Mouse (Mus musculus): ENCODE results near the gene Bcl3.

Bcl3 gene

DNA sequence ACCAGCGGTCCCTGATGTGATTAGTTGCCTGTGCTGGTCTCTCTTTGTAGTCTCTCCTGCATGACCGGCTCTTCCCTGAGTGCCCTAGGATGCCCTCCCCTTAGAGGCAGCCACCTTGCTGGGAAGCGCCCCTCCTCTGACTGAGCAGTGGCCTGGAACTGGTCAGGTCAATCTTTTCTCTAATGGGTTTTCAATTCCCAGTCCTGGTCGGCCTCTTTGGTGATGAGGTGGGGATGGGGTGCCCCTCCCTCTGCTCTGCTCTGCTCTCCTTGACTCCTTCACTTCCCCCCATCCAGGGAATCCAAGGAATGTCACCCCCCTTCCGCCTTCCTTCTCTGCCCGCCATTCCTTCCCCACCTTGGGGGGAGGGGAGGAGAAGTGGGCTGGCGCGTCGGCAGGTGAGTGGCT is 51.6 kb downstream of the Bcl3 start, which contains the start of gene Bcam:
Gene Bcam (minus strand): TSS at position 33 of the 408 bp plus-strand sequence.
- no peak for DNase-seq (ENCODE audit: extremely low read depth, insufficient read length, low spot score)

DNA sequence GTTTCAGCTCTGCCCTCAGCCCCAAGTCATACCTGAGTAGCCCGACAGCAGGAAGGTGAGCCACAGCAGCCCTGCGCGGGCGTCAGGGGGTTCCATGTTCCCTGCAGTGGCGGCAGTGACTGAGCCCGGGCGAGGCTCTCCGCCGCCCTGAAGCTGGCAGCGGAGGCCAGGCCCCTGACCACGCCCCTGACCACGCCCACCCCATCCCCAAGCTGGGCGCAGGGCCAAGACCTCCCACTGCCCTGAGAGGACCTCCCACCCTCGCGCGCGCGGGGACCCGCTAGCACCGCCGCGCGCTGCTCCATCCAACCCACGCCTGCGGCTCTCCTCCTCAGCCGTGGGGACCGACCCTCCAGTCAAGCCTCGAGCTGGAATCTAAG is 52.2 kb downstream of the Bcl3 start:
- DNase-seq (ENCODE audit: extremely low read depth, insufficient read length, low spot score): no peak

DNA sequence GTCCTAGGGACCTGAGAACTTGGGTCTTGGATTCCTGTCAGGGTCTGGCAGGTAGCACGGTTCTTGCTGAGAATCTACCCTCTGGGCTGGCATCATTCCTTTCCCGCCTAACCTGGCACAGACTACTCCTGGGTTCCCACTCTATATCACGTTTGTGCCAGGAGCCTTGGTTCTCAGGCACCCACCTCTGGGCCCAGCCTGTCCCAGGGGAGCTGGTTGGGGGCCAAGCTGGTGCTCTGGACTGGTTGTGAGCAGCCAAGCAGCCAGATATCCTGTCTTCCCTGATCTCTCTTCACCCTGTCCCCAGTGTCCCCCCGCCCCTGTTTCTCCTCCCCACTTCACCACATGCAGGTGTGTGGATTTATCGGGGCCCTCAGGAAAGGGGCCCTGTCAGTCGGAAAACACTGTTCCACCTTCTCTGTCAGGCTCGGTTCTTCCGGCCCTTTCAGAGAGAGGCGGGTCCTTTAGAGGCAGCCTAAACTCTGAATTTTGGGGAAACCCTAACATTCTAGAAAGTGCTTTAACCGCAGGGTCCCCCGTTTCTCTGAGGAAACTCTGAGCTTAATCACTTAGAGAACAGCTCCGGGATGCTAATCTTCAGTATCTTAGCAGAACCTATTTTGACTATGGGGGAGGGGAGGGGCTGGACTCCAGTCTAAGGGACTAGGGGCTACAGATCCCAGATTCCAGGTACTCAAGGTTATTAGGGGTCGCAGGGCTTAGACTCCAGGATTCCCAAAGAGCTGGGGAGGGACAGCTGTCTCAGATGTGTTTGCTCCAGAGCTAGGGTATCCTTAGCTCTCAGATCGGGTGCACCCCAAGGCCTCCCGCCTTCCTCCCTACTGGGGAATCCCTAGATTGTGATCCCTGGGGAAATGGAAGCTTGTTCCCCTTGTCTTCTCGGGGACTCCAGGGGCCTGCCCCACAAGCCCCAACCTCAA is 52.9 kb downstream of the Bcl3 start:
- no peak for DNase-seq (ENCODE audit: extremely low read depth, insufficient read length, low spot score)

DNA sequence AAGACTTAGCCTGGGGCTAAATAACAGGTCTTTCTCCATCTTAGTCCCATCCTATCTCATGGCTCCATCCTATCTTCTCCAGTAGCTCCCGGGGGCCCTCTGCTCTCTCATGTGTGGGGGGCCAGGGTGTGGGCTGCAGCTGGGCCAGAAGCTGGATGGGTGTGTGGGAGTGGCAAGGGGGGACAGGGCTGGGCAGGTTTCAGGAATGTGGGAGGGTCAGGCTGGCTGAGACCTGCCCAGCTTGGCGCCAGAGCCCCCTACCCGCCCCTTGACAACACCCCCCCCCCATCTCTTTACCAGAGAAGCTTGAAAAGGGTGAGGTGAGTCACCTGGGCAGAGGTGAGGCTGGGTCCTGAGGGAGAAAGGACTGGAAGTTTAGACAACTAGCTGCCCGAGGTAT is 53.6 kb downstream of the Bcl3 start:
- DNase-seq (ENCODE audit: extremely low read depth, insufficient read length, low spot score): no peak

DNA sequence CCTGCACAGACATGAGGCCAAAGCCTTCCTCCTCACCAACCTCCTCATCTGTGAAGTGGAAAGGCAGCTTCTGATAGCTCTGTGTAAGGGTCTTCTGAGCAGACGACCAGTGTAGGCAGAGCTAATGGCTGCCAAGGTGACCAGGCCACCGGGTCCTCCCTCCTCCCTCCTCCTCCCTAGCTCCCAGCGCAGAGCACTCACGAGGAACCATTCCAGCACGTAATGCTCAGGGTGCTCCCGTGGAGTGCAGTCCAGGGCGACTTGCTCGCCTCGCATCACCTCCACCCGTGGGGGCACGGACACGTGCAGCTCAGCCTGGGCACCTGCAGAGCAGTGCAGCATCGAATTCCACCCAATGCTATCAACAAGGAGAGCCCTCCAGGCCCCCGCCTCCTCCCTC is 54.3 kb downstream of the Bcl3 start:
- no peak for DNase-seq (ENCODE audit: extremely low read depth, insufficient read length, low spot score)

DNA sequence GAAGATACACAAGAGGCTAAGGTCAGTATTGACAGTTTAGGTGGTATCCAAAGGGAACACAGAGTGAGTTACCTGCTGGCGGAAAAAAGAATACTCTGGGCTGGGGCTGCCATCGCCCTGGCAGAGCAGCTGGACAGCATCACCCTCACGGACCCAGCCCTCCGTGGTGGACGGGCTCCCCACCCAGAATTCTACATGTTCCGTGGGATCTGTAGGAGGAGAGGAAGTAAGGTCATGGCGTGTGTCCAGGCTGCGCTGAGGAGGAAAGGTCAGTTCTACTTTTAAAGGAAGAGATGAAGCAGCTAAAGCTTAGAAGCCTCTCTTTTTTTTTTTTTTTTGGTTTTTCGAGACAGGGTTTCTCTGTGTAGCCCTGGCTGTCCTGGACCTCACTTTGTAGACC is 58.0 kb downstream of the Bcl3 start:
- no peak for DNase-seq (ENCODE audit: extremely low read depth, insufficient read length, low spot score)

DNA sequence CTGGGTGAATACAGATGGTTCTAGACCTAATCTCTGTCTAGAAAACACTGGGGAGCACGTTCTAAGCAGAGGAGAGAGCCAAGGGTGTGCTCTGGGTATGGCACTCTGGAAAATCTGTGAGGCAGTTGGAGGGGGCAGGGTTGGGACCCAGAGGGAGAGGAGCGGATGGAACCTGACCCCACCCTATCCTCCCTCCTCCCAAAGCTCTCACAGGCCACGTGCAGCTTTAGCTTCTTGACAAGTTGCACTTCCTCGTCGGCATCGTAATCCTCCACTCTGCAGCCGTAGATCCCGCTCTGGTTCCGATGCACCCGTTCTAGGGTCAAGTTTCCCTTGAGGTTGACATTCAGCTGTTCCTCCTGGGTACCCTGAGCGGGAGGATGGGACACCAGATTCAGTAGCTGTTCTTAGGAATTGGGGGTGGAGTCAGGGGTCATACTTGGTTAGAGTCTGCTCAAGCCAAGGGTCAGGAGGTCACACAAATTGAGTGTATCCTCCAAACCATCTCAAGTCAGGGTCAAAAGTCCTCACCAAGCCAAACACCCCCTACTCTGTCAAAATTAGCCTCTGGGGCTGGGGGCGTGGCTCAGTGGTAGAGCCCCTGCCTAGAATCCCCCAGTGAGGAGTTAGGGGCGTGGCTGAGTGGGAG is 58.6 kb downstream of the Bcl3 start:
- no peak for DNase-seq (ENCODE audit: extremely low read depth, insufficient read length, low spot score)

DNA sequence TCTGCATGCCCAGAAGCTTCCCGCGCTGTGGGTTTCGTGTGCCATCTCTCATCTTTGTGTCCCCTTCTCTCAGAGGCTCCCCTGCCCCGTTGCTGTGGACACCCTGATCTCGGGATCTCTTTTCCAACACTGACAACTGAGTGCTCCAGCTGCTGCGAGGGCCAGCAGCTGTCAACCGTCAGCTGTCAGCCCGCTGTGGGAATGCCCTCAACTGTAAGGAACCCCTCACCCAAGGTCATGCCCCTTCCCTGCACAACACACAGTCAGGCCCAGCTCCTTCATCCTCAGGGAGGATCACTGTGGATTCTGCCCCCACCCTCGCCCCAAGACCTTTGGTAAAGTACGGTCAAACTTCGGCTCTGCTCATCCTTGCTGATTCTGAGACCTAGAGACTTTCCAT is 60.3 kb downstream of the Bcl3 start:
- no peak for DNase-seq (ENCODE audit: extremely low read depth, insufficient read length, low spot score)

DNA sequence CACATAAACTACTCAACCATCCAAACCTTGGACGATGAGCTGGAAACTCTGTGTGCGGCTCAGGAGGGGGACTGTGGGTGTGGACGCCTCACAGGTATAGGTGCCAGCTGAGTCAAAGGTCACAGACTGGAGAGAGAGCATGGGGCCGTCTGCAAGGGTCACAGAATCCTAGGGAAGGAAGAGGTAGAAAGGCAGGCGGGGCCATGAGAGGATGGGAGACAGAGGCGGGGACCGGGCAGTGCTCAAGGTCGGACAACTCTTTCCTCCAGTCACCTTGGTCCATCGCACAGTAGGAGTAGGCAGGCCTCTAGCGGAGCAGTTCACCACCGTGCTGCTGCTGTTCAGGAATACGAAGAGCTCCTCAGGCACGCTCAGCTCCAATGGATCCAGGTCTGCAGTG is 62.5 kb downstream of the Bcl3 start:
- no peak for DNase-seq (ENCODE audit: extremely low read depth, insufficient read length, low spot score)

DNA sequence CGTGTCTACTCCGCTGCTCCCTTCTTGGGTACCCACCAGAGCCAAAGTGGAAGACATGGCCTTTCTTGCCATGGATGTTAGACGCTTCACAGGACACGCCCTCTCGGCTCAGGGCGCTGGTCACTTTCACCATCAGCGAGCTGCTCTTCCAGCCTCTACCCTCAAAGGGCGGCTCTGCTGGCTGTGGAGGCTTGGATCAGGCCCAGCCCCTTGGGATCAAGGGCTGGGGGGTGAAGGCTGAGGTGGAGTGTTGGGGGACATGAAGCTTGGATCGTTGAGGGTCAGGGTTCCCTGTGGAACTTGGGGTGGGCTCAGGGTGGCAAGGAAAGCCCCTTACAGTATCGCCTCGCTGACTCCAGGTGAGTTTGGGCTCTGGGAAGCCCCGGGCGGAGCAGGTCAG is 63.9 kb downstream of the Bcl3 start:
- DNase-seq (ENCODE audit: extremely low read depth, insufficient read length, low spot score): no peak
